Mouse (Mus musculus): Measurements from ENCODE around the gene Tmem177. TPM values are rescaled to one million over a fixed set of nuclear protein-coding genes. Genes with fewer than 3 reads are reported as not detected.

The Tmem177 gene
- polyA plus RNA-seq, 1 experiment from 2014 or later = 9.5 TPM

DNA sequence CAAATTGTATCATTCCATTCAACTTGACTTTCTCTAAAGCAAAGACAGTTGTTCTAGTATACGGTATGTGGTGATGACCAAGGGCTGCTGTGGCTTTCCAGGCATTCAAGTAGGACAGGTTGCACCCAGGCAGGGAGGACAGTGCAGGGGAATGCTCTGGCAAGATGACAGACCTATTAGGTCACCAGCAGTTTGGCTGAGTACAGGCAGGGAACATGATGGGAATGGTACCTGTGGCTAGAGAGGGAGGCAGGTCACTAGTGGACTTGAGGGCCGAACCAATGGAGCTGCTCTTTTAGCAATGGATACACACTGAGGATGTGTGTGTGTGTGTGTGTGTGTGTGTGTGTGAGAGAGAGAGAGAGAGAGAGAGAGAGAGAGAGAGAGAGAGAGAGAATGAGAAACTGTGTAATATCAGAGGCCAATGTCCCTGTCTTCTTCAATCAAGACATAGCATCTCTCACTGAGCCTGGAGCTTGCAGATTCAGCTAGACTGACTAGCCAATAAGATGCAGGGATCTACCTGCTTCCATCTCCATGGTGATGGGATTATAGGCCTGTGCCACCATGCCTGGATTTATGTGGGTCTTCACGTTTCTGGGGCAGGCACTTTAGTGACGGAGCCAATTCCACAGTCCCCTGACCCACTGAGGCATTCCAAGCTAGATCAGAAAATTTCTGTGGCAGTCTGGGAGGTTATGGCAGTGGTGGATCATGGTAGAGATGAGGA lies 18.6 kb upstream of the Tmem177 start:
- ATAC-seq (replicated peaks; ENCODE audit: low FRiP score) = no peak
- H3K4me1 ChIP-seq (replicated peaks; ENCODE audit: control insufficient read depth, insufficient read depth, low read length) = no peaks in the 10 kb centered on the region
- no peak overlapping the region for H3K4me2 ChIP-seq (ENCODE audit: low read depth, low read length, severe bottlenecking)
- no peak overlapping the region for H3K9ac ChIP-seq (ENCODE audit: low read length)
- DNase-seq (ENCODE audit: low spot score) = no peak
- H3K27ac ChIP-seq (ENCODE audit: low read depth, low read length) = no peak overlapping the region
- no peak overlapping the region for H3K4me3 ChIP-seq (ENCODE audit: low read depth, low read length)
- no peaks in the 10 kb centered on the region for H3K27me3 ChIP-seq (ENCODE audit: control insufficient read depth, insufficient read depth, low read length)
- 83% methylated on average over 4 of the region's 4 CpGs for WGBS
- no peaks in the 10 kb centered on the region for H3K9me3 ChIP-seq (ENCODE audit: control insufficient read depth, low read length)
- H3K36me3 ChIP-seq (ENCODE audit: control insufficient read depth, insufficient read depth, low read length) = no peaks in the 10 kb centered on the region

DNA sequence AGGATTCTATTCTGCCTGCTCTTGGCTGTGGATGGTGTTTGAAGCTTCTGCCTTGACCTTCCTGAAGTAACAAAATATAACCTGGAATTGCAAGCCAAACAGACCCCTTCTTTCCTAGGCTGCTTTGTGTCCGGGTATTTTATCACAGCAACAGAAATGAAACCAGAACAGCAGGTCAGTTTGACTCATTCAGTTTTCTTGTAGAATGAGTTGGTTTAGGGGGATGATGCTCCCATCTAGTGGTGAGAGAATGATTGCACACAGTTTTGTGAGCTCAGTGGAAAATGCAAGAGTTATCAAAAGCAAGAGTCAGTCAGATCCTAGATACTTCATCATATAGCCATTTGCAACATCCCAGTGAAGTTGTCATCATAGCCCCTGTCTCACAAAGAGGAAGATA lies 16.7 kb upstream of the Tmem177 start:
- no peak overlapping the region for H3K9ac ChIP-seq (ENCODE audit: low read length)
- no peaks in the 10 kb centered on the region for H3K27me3 ChIP-seq (ENCODE audit: control insufficient read depth, insufficient read depth, low read length)
- no peak overlapping the region for H3K27ac ChIP-seq (ENCODE audit: low read depth, low read length)
- H3K4me3 ChIP-seq (ENCODE audit: low read depth, low read length) = no peak overlapping the region
- no peaks in the 10 kb centered on the region for H3K36me3 ChIP-seq (ENCODE audit: control insufficient read depth, insufficient read depth, low read length)
- H3K4me2 ChIP-seq (ENCODE audit: low read depth, low read length, severe bottlenecking) = no peak overlapping the region
- DNase-seq (ENCODE audit: low spot score) (no peak), ATAC-seq (replicated peaks; ENCODE audit: low FRiP score) (no peak)
- H3K9me3 ChIP-seq (ENCODE audit: control insufficient read depth, low read length) = no peaks in the 10 kb centered on the region
- 67% methylated on average over 1 of the region's 1 CpGs for WGBS
- H3K4me1 ChIP-seq (replicated peaks; ENCODE audit: control insufficient read depth, insufficient read depth, low read length) = no peaks in the 10 kb centered on the region

DNA sequence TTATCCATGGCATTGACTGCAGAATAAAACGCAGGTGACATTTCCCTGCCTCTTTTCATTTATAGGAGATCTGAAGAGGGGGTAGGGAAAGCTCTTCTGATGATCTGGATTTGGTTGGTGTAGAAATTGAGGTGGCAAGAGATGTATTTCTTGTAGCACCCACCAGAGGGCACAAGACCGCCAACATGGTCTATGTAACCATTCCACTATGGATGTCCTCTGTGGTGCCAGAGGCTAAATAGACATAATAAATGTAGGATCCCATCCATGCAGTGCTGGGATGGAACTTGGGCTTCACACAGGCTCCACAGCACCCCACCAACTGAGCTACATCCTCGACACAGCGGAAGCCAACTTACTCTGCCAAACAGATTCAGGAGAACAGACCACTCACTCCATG lies 6.3 kb upstream of the Tmem177 start:
- ATAC-seq (replicated peaks; ENCODE audit: low FRiP score) = no peak
- no peak overlapping the region for H3K4me3 ChIP-seq (ENCODE audit: low read depth, low read length)
- DNase-seq (ENCODE audit: low spot score) = peak; percentile 59
- H3K9ac ChIP-seq (ENCODE audit: low read length) = no peak overlapping the region
- H3K4me1 ChIP-seq (replicated peaks; ENCODE audit: control insufficient read depth, insufficient read depth, low read length) = no peaks in the 10 kb centered on the region
- no peaks in the 10 kb centered on the region for H3K36me3 ChIP-seq (ENCODE audit: control insufficient read depth, insufficient read depth, low read length)
- no peak overlapping the region for H3K4me2 ChIP-seq (ENCODE audit: low read depth, low read length, severe bottlenecking)
- no peaks in the 10 kb centered on the region for H3K27me3 ChIP-seq (ENCODE audit: control insufficient read depth, insufficient read depth, low read length)
- H3K27ac ChIP-seq (ENCODE audit: low read depth, low read length) = no peak overlapping the region
- H3K9me3 ChIP-seq (ENCODE audit: control insufficient read depth, low read length) = no peaks in the 10 kb centered on the region
- 59% methylated on average over 4 of the region's 4 CpGs for WGBS

DNA sequence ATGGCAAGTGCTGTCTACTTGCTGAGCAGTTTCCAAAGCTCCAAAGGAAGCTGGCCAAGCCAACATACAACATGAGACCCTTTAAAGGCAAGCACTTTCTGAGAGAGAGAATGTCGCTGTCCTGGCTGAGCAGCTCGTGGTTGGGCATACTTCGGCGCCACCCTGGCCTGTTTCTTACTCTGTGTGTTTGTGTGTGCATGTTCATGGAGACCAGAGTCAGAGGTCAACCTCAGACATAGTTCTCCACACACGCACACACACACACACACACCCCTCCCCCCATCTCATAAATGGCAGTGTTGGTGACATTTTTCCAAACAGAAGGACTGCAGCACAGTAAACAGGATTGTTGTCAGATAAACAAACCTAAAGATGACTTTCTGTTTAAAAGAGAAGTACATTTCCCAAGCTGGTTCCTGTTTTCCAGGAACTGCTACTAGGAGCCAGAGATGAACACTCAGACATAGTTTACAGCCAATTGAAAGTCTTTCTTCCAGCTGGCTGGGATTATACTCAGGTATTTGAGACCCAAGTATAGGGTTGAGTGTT lies 3.9 kb upstream of the Tmem177 start:
- Histone ChIP-seq H3K36me3 (ENCODE audit: control insufficient read depth, insufficient read depth, low read length) (no peaks in the 10 kb centered on the region), H3K9me3 (ENCODE audit: control insufficient read depth, low read length) (no peaks in the 10 kb centered on the region), H3K4me1 (replicated peaks; ENCODE audit: control insufficient read depth, insufficient read depth, low read length) (no peaks in the 10 kb centered on the region), H3K27me3 (ENCODE audit: control insufficient read depth, insufficient read depth, low read length) (no peaks in the 10 kb centered on the region), H3K4me3 (ENCODE audit: low read depth, low read length) (no peak overlapping the region), H3K4me2 (ENCODE audit: low read depth, low read length, severe bottlenecking) (no peak overlapping the region), H3K27ac (ENCODE audit: low read depth, low read length) (no peak overlapping the region), H3K9ac (ENCODE audit: low read length) (no peak overlapping the region)
- no peak for DNase-seq (ENCODE audit: low spot score)
- WGBS = 91% methylated on average over 5 of the region's 5 CpGs
- no peak for ATAC-seq (replicated peaks; ENCODE audit: low FRiP score)

DNA sequence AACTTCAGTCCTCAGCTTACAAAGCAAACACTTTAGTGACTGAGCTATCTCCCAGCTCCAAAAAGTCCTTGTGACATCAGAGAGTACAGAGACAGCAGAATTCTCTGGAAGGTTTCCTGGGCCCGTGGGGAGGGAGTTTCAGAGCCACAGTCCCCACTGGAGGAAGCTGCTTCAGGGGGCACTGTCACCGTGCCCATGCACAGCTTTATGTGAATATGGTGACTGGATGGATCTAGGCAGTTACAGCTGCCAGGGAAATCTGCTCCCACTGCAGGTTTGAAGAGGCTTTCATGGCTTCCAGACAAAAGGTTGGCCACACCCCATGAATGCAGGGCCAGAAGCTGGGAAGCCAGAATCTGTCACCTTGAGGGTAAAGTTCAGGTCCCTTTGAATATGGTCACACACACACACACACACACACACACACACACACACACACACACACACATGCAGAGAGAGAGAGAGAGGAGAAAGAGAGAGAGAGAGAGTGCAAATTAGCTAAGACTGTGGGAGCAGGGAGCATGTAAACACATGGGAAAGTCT lies 5.7 kb downstream of the Tmem177 start:
- no peaks in the 10 kb centered on the region for H3K36me3 ChIP-seq (ENCODE audit: control insufficient read depth, insufficient read depth, low read length)
- H3K27ac ChIP-seq (ENCODE audit: low read depth, low read length) = no peak overlapping the region
- H3K9me3 ChIP-seq (ENCODE audit: control insufficient read depth, low read length) = no peaks in the 10 kb centered on the region
- H3K27me3 ChIP-seq (ENCODE audit: control insufficient read depth, insufficient read depth, low read length) = no peaks in the 10 kb centered on the region
- no peak overlapping the region for H3K4me3 ChIP-seq (ENCODE audit: low read depth, low read length)
- DNase-seq (ENCODE audit: low spot score) (no peak), ATAC-seq (replicated peaks; ENCODE audit: low FRiP score) (no peak)
- WGBS = 77% methylated on average over 2 of the region's 2 CpGs
- no peak overlapping the region for H3K4me2 ChIP-seq (ENCODE audit: low read depth, low read length, severe bottlenecking)
- H3K4me1 ChIP-seq (replicated peaks; ENCODE audit: control insufficient read depth, insufficient read depth, low read length) = no peaks in the 10 kb centered on the region
- H3K9ac ChIP-seq (ENCODE audit: low read length) = no peak overlapping the region

DNA sequence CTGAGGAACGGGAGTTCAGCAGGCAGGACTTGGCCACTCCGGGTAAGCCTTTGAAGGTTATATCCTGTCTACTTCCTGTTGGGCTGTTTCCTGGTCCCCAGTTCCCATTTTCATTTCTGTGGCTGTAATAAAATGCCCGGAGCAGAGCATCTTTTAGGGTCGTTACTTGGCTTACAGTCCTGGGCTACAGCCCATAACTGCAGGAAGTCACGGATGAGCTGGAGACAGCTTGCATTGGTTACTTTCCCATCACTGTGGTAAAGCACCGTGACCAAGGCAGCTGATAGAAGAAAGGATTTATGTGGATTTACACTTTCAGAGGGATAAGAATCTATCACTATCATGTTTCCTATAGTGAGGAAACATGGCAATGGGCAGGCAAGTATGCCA lies 9.8 kb downstream of the Tmem177 start:
- Histone ChIP-seq H3K4me3 (ENCODE audit: low read depth, low read length) (no peak overlapping the region), H3K9ac (ENCODE audit: low read length) (no peak overlapping the region), H3K4me1 (replicated peaks; ENCODE audit: control insufficient read depth, insufficient read depth, low read length) (no peaks in the 10 kb centered on the region), H3K27me3 (ENCODE audit: control insufficient read depth, insufficient read depth, low read length) (no peaks in the 10 kb centered on the region), H3K27ac (ENCODE audit: low read depth, low read length) (no peak overlapping the region), H3K9me3 (ENCODE audit: control insufficient read depth, low read length) (no peaks in the 10 kb centered on the region), H3K4me2 (ENCODE audit: low read depth, low read length, severe bottlenecking) (no peak overlapping the region), H3K36me3 (ENCODE audit: control insufficient read depth, insufficient read depth, low read length) (no peaks in the 10 kb centered on the region)
- DNase-seq (ENCODE audit: low spot score) (no peak), ATAC-seq (replicated peaks; ENCODE audit: low FRiP score) (no peak)
- WGBS = 82% methylated on average over 6 of the region's 6 CpGs

DNA sequence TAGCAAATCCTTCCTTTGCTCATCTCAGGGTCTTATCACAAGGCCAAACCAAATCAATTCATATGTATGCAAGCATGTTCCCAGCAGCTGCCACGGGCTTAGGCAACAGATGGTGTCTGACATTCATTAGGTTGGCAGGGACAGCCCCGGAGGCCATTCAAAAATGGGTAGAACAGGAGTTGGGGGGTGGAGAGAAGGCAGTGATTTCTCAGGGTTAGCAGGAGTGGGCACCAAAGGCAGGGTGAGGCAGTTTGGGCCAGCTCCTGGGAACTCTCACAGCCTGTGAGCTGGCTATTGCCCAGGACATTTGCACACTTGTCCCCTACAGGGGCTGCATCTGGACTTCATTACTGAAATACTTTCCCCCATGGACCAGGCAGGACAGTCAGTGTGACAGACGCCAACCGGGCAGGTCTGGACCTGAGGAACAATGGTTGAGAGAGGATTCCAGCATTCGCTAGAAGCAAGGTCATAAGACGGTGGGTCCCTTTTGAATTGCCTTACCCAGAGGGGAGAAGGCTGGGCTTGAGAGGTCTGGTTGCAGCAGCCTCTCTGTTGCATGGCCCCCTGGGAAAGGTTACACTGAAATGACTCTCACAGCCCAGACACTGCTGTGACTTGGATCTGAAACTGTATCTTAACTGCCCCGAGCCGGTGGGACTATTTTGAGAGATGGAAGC lies 10.3 kb downstream of the Tmem177 start:
- Histone ChIP-seq H3K36me3 (ENCODE audit: control insufficient read depth, insufficient read depth, low read length) (no peaks in the 10 kb centered on the region), H3K4me1 (replicated peaks; ENCODE audit: control insufficient read depth, insufficient read depth, low read length) (no peaks in the 10 kb centered on the region), H3K9ac (ENCODE audit: low read length) (no peak overlapping the region), H3K27ac (ENCODE audit: low read depth, low read length) (no peak overlapping the region), H3K4me2 (ENCODE audit: low read depth, low read length, severe bottlenecking) (no peak overlapping the region), H3K27me3 (ENCODE audit: control insufficient read depth, insufficient read depth, low read length) (no peaks in the 10 kb centered on the region), H3K4me3 (ENCODE audit: low read depth, low read length) (no peak overlapping the region), H3K9me3 (ENCODE audit: control insufficient read depth, low read length) (no peaks in the 10 kb centered on the region)
- peak; percentile 50 for DNase-seq (ENCODE audit: low spot score)
- 60% methylated on average over 8 of the region's 8 CpGs for WGBS
- ATAC-seq (replicated peaks; ENCODE audit: low FRiP score) = peak; percentile 61

DNA sequence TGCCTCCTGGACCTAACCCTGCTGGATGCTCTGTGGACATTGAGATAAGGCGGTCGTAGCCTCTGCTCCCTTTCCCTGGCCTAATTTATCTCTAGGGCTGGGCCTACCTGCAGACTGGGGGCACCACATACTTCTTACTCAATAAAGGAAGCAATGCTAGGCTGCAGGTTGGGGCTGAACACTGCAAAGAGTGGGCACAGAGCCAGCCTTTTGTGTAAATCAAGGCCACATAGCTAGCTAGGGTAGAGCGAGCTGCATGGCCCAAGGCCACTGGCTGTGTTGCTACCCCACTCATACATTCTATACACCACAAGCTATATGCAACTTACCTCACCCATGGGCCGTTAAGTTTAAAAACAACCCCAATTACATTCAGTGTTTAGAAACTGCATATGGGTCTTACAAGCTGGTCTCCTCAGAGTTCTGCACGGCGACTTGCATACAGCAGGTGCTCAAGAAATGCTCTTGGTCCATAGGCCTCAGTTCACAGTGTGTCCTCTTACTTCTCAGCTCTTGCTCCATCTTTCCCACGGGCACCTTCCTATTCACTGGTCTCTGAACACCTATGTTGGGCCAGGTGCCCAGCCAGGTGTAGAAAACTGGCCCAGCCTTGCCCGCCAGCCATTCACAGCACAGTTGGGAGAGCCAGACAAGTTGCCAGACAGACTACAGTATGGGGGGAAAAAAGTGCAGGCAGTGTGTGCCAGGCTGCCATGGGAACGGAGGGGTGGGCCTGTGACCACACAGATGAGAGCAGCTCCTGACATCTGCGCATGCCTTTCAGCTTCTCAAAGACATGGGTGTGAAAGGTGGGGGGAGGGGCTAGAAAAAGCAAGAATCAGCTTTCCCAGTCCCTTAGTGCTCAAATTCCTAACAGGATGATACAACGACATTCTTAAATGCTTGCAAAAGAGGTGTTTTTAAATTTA lies 13.5 kb downstream of the Tmem177 start:
- 87% methylated on average over 11 of the region's 11 CpGs for WGBS
- H3K36me3 ChIP-seq (ENCODE audit: control insufficient read depth, insufficient read depth, low read length) = no peaks in the 10 kb centered on the region
- no peaks in the 10 kb centered on the region for H3K27me3 ChIP-seq (ENCODE audit: control insufficient read depth, insufficient read depth, low read length)
- H3K27ac ChIP-seq (ENCODE audit: low read depth, low read length) = no peak overlapping the region
- H3K4me3 ChIP-seq (ENCODE audit: low read depth, low read length) = no peak overlapping the region
- H3K9me3 ChIP-seq (ENCODE audit: control insufficient read depth, low read length) = no peaks in the 10 kb centered on the region
- no peak overlapping the region for H3K4me2 ChIP-seq (ENCODE audit: low read depth, low read length, severe bottlenecking)
- peak; percentile 73 for ATAC-seq (replicated peaks; ENCODE audit: low FRiP score)
- no peaks in the 10 kb centered on the region for H3K4me1 ChIP-seq (replicated peaks; ENCODE audit: control insufficient read depth, insufficient read depth, low read length)
- DNase-seq (ENCODE audit: low spot score) = peak; percentile 50
- no peak overlapping the region for H3K9ac ChIP-seq (ENCODE audit: low read length)
